Mouse (Mus musculus) frontal cortex, adult 2 months (tissue): ENCODE results near the gene Crtc1. TPM values are rescaled to one million over a fixed set of nuclear protein-coding genes. Genes with fewer than 3 reads are reported as not detected.

Experiments used
- DNase-seq, 2 experiments: peaks; one replicate each; pipeline ENCODE4 v3.0.0; 2022; ENCODE audit warnings: low spot score in 1 of 2; ENCODE audit errors: extremely low spot score in 1 of 2
- polyA plus RNA-seq: library from polyadenylated mRNA; depleted of rRNA; stranded (reverse); fragments of >200 nt; gene quantifications from 2 replicates; pipeline ENCODE4 v1.2.3, GENCODE M21; 2012; rRNA removed

The Crtc1 gene
- polyA plus RNA-seq, 1 experiment, result 103 TPM

- peak; percentile 95 to 99 for DNase-seq
Observed at GRCm38 (mm10) chr8:70353194-70353817, 86.1 kb downstream of the Crtc1 start, which contains the start of gene Upf1. Gene Upf1, minus strand, starts transcription at chr8:70353278.

- DNase-seq, result no peak
Observed at GRCm38 (mm10) chr8:70352657-70353151, 86.7 kb downstream of the Crtc1 start.

GRCm38 (mm10) chr8:70352000-70352384 lies 87.4 kb downstream of the Crtc1 start:
- no peak for DNase-seq

GRCm38 (mm10) chr8:70351035-70351999 lies 88.1 kb downstream of the Crtc1 start:
- peak in 1 of 2 experiments; percentile 49 for DNase-seq

- DNase-seq, result no peak
Observed at GRCm38 (mm10) chr8:70347860-70348420, 91.4 kb downstream of the Crtc1 start.

- no peak for DNase-seq
Observed at GRCm38 (mm10) chr8:70347443-70347842, 91.9 kb downstream of the Crtc1 start.

- DNase-seq, result no peak
Observed at GRCm38 (mm10) chr8:70344279-70344678, 95.1 kb downstream of the Crtc1 start.

GRCm38 (mm10) chr8:70343696-70344095 lies 95.7 kb downstream of the Crtc1 start:
- peak in 1 of 2 experiments; percentile 63 for DNase-seq

GRCm38 (mm10) chr8:70343076-70343475 lies 96.3 kb downstream of the Crtc1 start:
- no peak for DNase-seq

- DNase-seq, result no peak
Observed at GRCm38 (mm10) chr8:70342007-70342406, 97.4 kb downstream of the Crtc1 start.

GRCm38 (mm10) chr8:70340659-70341058 lies 98.7 kb downstream of the Crtc1 start:
- DNase-seq, result no peak

- DNase-seq, result no peak
Observed at GRCm38 (mm10) chr8:70338931-70339330, 100.4 kb downstream of the Crtc1 start.

- no peak for DNase-seq
Observed at GRCm38 (mm10) chr8:70332878-70333202, 106.5 kb downstream of the Crtc1 start.

Other genes with a start within 250 kb of the Crtc1 start
- gene Slc25a42, start 227.3 kb downstream of the Crtc1 start, polyA plus RNA-seq, result 51.0 and 51.3 TPM in 2 replicates
- 102 and 116 TPM in 2 replicates for gene Sugp2, start 205.4 kb downstream of the Crtc1 start, polyA plus RNA-seq
- 44.0 and 45.6 TPM in 2 replicates for gene Armc6, start 205.1 kb downstream of the Crtc1 start, polyA plus RNA-seq
- gene Homer3, start 156.8 kb downstream of the Crtc1 start, polyA plus RNA-seq, result 18.2 and 18.5 TPM in 2 replicates
- 48.6 and 51.7 TPM in 2 replicates for gene Ddx49, start 137.1 kb downstream of the Crtc1 start, polyA plus RNA-seq
- 252 and 259 TPM in 2 replicates for gene Cope, start 137.1 kb downstream of the Crtc1 start, polyA plus RNA-seq
- 86.7 and 86.9 TPM in 2 replicates for gene Cers1, start 123.8 kb downstream of the Crtc1 start, polyA plus RNA-seq
- 34.8 and 63.7 TPM in 2 replicates for gene Gdf1, start 109.8 kb downstream of the Crtc1 start, polyA plus RNA-seq
- gene Upf1, start 86.3 kb downstream of the Crtc1 start, polyA plus RNA-seq, result 29.5 and 30.8 TPM in 2 replicates
- 0.19 and 0.26 TPM in 2 replicates for gene Comp, start 66.0 kb downstream of the Crtc1 start, polyA plus RNA-seq
- gene Klhl26, start 37.4 kb upstream of the Crtc1 start, polyA plus RNA-seq, result 59.4 and 59.6 TPM in 2 replicates
- 263 and 277 TPM in 2 replicates for gene Tmem59l, start 47.8 kb upstream of the Crtc1 start, polyA plus RNA-seq
- gene Crlf1, start 53.6 kb upstream of the Crtc1 start, polyA plus RNA-seq, result 1.8 and 3.4 TPM in 2 replicates
- 197 and 210 TPM in 2 replicates for gene Rex1bd, start 67.2 kb upstream of the Crtc1 start, polyA plus RNA-seq
- gene Uba52, start 71.2 kb upstream of the Crtc1 start, polyA plus RNA-seq, result 901 and 1,108 TPM in 2 replicates
- gene Fkbp8, start 88.1 kb upstream of the Crtc1 start, polyA plus RNA-seq, result 560 and 609 TPM in 2 replicates
- 60.6 and 61.4 TPM in 2 replicates for gene Kxd1, start 88.4 kb upstream of the Crtc1 start, polyA plus RNA-seq
- gene Ell, start 99.9 kb upstream of the Crtc1 start, polyA plus RNA-seq, result 25.1 and 25.6 TPM in 2 replicates
- 69.0 and 81.9 TPM in 2 replicates for gene Isyna1, start 154.8 kb upstream of the Crtc1 start, polyA plus RNA-seq
- gene Ssbp4, start 169.3 kb upstream of the Crtc1 start, polyA plus RNA-seq, result 266 and 276 TPM in 2 replicates
- gene Lrrc25, start 176.6 kb upstream of the Crtc1 start, polyA plus RNA-seq, result 0.78 and 0.86 TPM in 2 replicates
- 0.15 and 0.20 TPM in 2 replicates for gene Gdf15, start 192.9 kb upstream of the Crtc1 start, polyA plus RNA-seq
- gene Pgpep1, start 220.8 kb upstream of the Crtc1 start, polyA plus RNA-seq, result 17.2 and 25.8 TPM in 2 replicates
- gene Lsm4, start 233.7 kb upstream of the Crtc1 start, polyA plus RNA-seq, result 113 and 128 TPM in 2 replicates